Mouse (Mus musculus) MEL (cell line): ENCODE data around the gene Ctnnbip1. TPM values are rescaled to one million over a fixed set of nuclear protein-coding genes. Genes with fewer than 3 reads are reported as not detected.

Source experiments
- DNase-seq: peaks from one replicate; pipeline ENCODE4 v3.0.0; 2011; ENCODE audit warnings: low read depth, low spot score
- H3K27ac ChIP-seq: 2 replicates; pipeline ENCODE4 v1.5.1; 2012; ENCODE audit warnings: low read depth, mild to moderate bottlenecking, control low read depth, low read length, moderate library complexity; ENCODE audit not compliant: control insufficient read depth
- H3K27me3 ChIP-seq, 2 experiments: fragments of 150-350 bp in 1 of 2; sonication (generic) in 1 of 2; 2 replicates each; pipeline ENCODE4 v1.6.1; 2012; ENCODE audit warnings: low read length in 2 of 2, mild to moderate bottlenecking in 2 of 2, improper control_type of control experiment in 1 of 2, moderate library complexity in 1 of 2; ENCODE audit not compliant: insufficient read depth in 2 of 2, control insufficient read depth in 1 of 2
- H3K36me3 ChIP-seq, 2 experiments: 2 replicates each; pipeline ENCODE4 v1.6.1; 2012 to 2014; ENCODE audit warnings: low read length in 2 of 2, improper control_type of control experiment in 1 of 2, inconsistent platforms in 1 of 2, mild to moderate bottlenecking in 1 of 2; ENCODE audit not compliant: insufficient read depth in 2 of 2, control insufficient read depth in 1 of 2
- H3K4me1 ChIP-seq, 2 experiments: fragments of 150-350 bp in 1 of 2; sonication (generic) in 1 of 2; 2 replicates each; pipeline ENCODE4 v1.6.1; 2012; ENCODE audit warnings: low read length in 2 of 2, improper control_type of control experiment in 1 of 2, mild to moderate bottlenecking in 1 of 2; ENCODE audit not compliant: insufficient read depth in 2 of 2, control insufficient read depth in 1 of 2
- H3K4me3 ChIP-seq, 2 experiments: fragments of 150-350 bp in 1 of 2; sonication (generic) in 1 of 2; 2 replicates each; pipeline ENCODE4 v1.5.1; 2012; ENCODE audit warnings: low read depth in 2 of 2, low read length in 2 of 2, mild to moderate bottlenecking in 2 of 2, moderate library complexity in 2 of 2, control low read depth in 1 of 2, improper control_type of control experiment in 1 of 2; ENCODE audit not compliant: control insufficient read depth in 1 of 2, insufficient read depth in 1 of 2
- H3K79me2 ChIP-seq: 2 replicates; pipeline ENCODE4 v1.6.1; 2012; ENCODE audit warnings: mild to moderate bottlenecking, low read length, moderate library complexity; ENCODE audit not compliant: control insufficient read depth, poor library complexity, insufficient read depth
- H3K9ac ChIP-seq: 2 replicates; pipeline ENCODE4 v1.6.1; 2012; ENCODE audit warnings: low read depth, mild to moderate bottlenecking, control low read depth, low read length, moderate library complexity; ENCODE audit not compliant: control insufficient read depth, poor library complexity, severe bottlenecking
- H3K9me3 ChIP-seq: fragments of 150-350 bp; sonication (generic); replicated peaks from 2 replicates; pipeline ENCODE4 v1.6.1; 2012; ENCODE audit warnings: mild to moderate bottlenecking, low read length, improper control_type of control experiment, moderate library complexity; ENCODE audit not compliant: insufficient read depth
- BHLHE40 ChIP-seq: IDR thresholded peaks from 2 replicates; pipeline ENCODE4 v1.6.1; 2012; ENCODE audit warnings: low read depth, mild to moderate bottlenecking, inconsistent platforms, low read length, improper control_type of control experiment, borderline replicate concordance
- CHD2 ChIP-seq: IDR thresholded peaks from 2 replicates; pipeline ENCODE4 v1.6.1; 2011; ENCODE audit warnings: low read length, improper control_type of control experiment
- CTCF ChIP-seq, 3 experiments: IDR thresholded peaks in 2 of 3; conservative IDR thresholded peaks in 1 of 3; 2 replicates each; pipeline ENCODE4 v1.5.1; 2011 to 2012; ENCODE audit warnings: low read length in 3 of 3, low read depth in 2 of 3, mild to moderate bottlenecking in 2 of 3, improper control_type of control experiment in 1 of 3, inconsistent platforms in 1 of 3, mixed read lengths in 1 of 3, moderate library complexity in 1 of 3; ENCODE audit not compliant: control insufficient read depth in 1 of 3, insufficient read depth in 1 of 3, poor library complexity in 1 of 3, severe bottlenecking in 1 of 3
- E2F4 ChIP-seq: IDR thresholded peaks from 2 replicates; pipeline ENCODE4 v1.6.1; 2011; ENCODE audit warnings: low read depth, low read length, improper control_type of control experiment, borderline replicate concordance
- ELF1 ChIP-seq: IDR thresholded peaks from 2 replicates; pipeline ENCODE4 v1.6.1; 2014; ENCODE audit warnings: low read depth, mild to moderate bottlenecking, inconsistent platforms, low read length, improper control_type of control experiment, moderate library complexity
- EP300 ChIP-seq, 2 experiments: IDR thresholded peaks; 2 replicates each; pipeline ENCODE4 v1.6.1; 2011; ENCODE audit warnings: improper control_type of control experiment in 2 of 2, low read length in 2 of 2, low read depth in 1 of 2, mild to moderate bottlenecking in 1 of 2
- ETS1 ChIP-seq: IDR thresholded peaks from 2 replicates; pipeline ENCODE4 v1.6.1; 2012; ENCODE audit warnings: low read depth, mild to moderate bottlenecking, inconsistent platforms, low read length, improper control_type of control experiment, moderate library complexity
- HCFC1 ChIP-seq: IDR thresholded peaks from 2 replicates; pipeline ENCODE4 v1.6.1; 2012; ENCODE audit warnings: low read depth, mild to moderate bottlenecking, inconsistent platforms, low read length, improper control_type of control experiment, moderate library complexity
- JUND ChIP-seq: IDR thresholded peaks from 2 replicates; pipeline ENCODE4 v1.6.1; 2011; ENCODE audit warnings: low read depth, mild to moderate bottlenecking, improper control_type of control experiment, low read length
- MAX ChIP-seq: IDR thresholded peaks from 2 replicates; pipeline ENCODE4 v1.6.1; 2011; ENCODE audit warnings: low read length, improper control_type of control experiment
- MXI1 ChIP-seq: IDR thresholded peaks from 2 replicates; pipeline ENCODE4 v1.6.1; 2011; ENCODE audit warnings: mild to moderate bottlenecking, low read depth, low read length, improper control_type of control experiment
- MYC ChIP-seq: IDR thresholded peaks from 2 replicates; pipeline ENCODE4 v1.6.1; 2011; ENCODE audit warnings: low read depth, mild to moderate bottlenecking, low read length, improper control_type of control experiment, moderate library complexity
- NRF1 ChIP-seq: IDR thresholded peaks from 2 replicates; pipeline ENCODE4 v1.6.1; 2014; ENCODE audit warnings: low read depth, mild to moderate bottlenecking, inconsistent platforms, low read length, improper control_type of control experiment, moderate library complexity; ENCODE audit not compliant: poor library complexity, insufficient read depth, severe bottlenecking
- POLR2AphosphoS2 ChIP-seq: IDR thresholded peaks from 2 replicates; pipeline ENCODE4 v1.6.1; 2011; ENCODE audit warnings: low read length, improper control_type of control experiment
- POLR2AphosphoS5 ChIP-seq: IDR thresholded peaks from 2 replicates; pipeline ENCODE4 v1.6.1; 2012; ENCODE audit warnings: low read depth, borderline replicate concordance, mild to moderate bottlenecking, inconsistent platforms, low read length, moderate library complexity, mixed read lengths
- RAD21 ChIP-seq: IDR thresholded peaks from 2 replicates; pipeline ENCODE4 v1.6.1; 2011; ENCODE audit warnings: mild to moderate bottlenecking, low read depth, low read length, improper control_type of control experiment
- SMC3 ChIP-seq: IDR thresholded peaks from 2 replicates; pipeline ENCODE4 v1.6.1; 2011; ENCODE audit warnings: low read depth, low read length, improper control_type of control experiment
- TAL1 ChIP-seq: IDR thresholded peaks from 2 replicates; pipeline ENCODE4 v1.6.1; 2012; ENCODE audit warnings: mild to moderate bottlenecking, inconsistent platforms, low read length, moderate library complexity, mixed read lengths
- TBP ChIP-seq: IDR thresholded peaks from 2 replicates; pipeline ENCODE4 v1.8.0; 2011; ENCODE audit warnings: low read depth, low read length, improper control_type of control experiment
- TCF12 ChIP-seq: IDR thresholded peaks from 2 replicates; pipeline ENCODE4 v1.6.1; 2014; ENCODE audit warnings: low read depth, mild to moderate bottlenecking, inconsistent platforms, low read length, improper control_type of control experiment, moderate library complexity
- UBTF ChIP-seq: IDR thresholded peaks from 2 replicates; pipeline ENCODE4 v1.6.1; 2012; ENCODE audit warnings: low read depth, mild to moderate bottlenecking, inconsistent platforms, low read length, improper control_type of control experiment, moderate library complexity, borderline replicate concordance; ENCODE audit not compliant: insufficient read depth
- ZC3H11A ChIP-seq: IDR thresholded peaks from 2 replicates; pipeline ENCODE4 v1.6.1; 2012; ENCODE audit warnings: low read depth, mild to moderate bottlenecking, inconsistent platforms, low read length, improper control_type of control experiment
- ZKSCAN1 ChIP-seq: IDR thresholded peaks from 2 replicates; pipeline ENCODE4 v1.6.1; 2012; ENCODE audit warnings: low read depth, mild to moderate bottlenecking, inconsistent platforms, low read length, improper control_type of control experiment, moderate library complexity
- ZMIZ1 ChIP-seq: IDR thresholded peaks from 2 replicates; pipeline ENCODE4 v1.6.1; 2012; ENCODE audit warnings: low read depth, mild to moderate bottlenecking, inconsistent platforms, low read length, improper control_type of control experiment, moderate library complexity
- ZNF384 ChIP-seq: IDR thresholded peaks from 2 replicates; pipeline ENCODE4 v1.6.1; 2012; ENCODE audit warnings: low read depth, mild to moderate bottlenecking, inconsistent platforms, low read length, improper control_type of control experiment
- polyA plus RNA-seq, 2 experiments: library from polyadenylated mRNA; stranded (reverse) in 1 of 2; unstranded in 1 of 2; fragments of >175 nt in 1 of 2; fragments of >200 nt in 1 of 2; gene quantifications; 2 replicates each; pipeline versions ENCODE4 v1.2.1 to v1.2.4; 2012; ENCODE audit warnings: low replicate concordance in 2 of 2, low read depth in 1 of 2; ENCODE audit not compliant: insufficient read length in 2 of 2, insufficient read depth in 1 of 2, missing spikeins in 1 of 2
- total RNA-seq: library from RNA; depleted of rRNA; stranded (reverse); fragments of 300-350 nt; gene quantifications from 2 replicates; pipeline ENCODE4 v1.2.3, GENCODE M21; 2012

The Ctnnbip1 gene
- total and polyA plus RNA-seq, 3 experiments = 12.7 to 20.2 TPM; not detected in 1

DNA sequence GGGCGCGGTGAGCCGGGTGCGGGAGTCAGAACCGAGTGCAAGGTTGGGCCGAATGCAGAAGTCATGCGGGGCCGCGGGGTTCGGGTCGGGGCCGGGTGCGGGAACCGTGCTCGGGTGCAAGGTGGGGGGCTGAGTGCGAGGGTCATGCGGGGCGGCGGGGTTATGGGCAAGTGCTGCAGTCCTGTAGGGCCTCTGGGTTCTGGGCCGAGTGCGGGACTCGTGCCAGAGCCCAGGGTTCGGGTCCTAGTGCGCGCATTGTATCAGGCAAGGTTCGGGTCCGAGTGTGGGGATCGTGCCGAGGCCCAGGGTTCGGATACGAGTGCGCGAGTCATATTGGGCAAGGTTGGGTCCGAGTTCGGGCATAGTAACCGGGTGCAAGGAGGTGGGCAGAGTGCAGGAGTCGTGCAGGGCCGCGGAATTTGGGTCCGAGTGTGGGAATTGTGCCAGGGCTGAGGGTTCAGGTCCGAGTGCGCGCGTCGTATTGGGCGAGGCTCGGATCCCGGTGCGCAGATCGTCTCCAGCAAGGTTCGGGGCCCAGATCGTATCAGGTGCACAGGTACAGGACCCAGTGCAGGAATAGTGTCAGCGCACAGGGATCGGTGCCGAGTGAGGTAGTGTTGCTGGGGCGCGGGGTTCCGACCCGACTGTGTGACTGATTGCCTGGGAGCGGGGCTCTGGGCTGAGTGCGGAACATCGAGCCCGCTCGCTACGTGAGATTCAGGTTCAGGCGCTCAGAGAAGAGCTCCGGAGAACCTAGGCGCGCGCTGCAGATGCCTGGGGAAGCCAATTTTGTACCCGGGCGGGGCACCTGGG, 69.0 kb downstream of the Ctnnbip1 start:
- H3K27me3 ChIP-seq = peaks cover 0 to 2% of the 10 kb centered on the region in 2 experiments; a peak in 2 of 4 replicates
- H3K79me2 ChIP-seq = no peaks in the 10 kb centered on the region
- TF ChIP-seq EP300 (IDR thresholded peaks at IDR 0.05; ENCODE audit: low read depth in 1 of 2, low read length in 2 of 2) = no peak
- no peak for TF ChIP-seq POLR2AphosphoS5
- no peak for TF ChIP-seq UBTF
- no peak for TF ChIP-seq TBP
- no peak for TF ChIP-seq CHD2
- TF ChIP-seq NRF1 = no peak
- TF ChIP-seq ETS1 = no peak
- TF ChIP-seq ZKSCAN1 = no peak
- no peak for TF ChIP-seq ELF1
- no peak for TF ChIP-seq TAL1
- no peak for TF ChIP-seq MXI1
- TF ChIP-seq BHLHE40 = no peak
- no peak overlapping the region for H3K27ac ChIP-seq
- H3K9me3 ChIP-seq = no peaks in the 10 kb centered on the region
- DNase-seq = no peak
- H3K36me3 ChIP-seq = no peaks in the 10 kb centered on the region
- no peak overlapping the region for H3K9ac ChIP-seq
- H3K4me1 ChIP-seq = no peaks in the 10 kb centered on the region
- H3K4me3 ChIP-seq = no peak overlapping the region

DNA sequence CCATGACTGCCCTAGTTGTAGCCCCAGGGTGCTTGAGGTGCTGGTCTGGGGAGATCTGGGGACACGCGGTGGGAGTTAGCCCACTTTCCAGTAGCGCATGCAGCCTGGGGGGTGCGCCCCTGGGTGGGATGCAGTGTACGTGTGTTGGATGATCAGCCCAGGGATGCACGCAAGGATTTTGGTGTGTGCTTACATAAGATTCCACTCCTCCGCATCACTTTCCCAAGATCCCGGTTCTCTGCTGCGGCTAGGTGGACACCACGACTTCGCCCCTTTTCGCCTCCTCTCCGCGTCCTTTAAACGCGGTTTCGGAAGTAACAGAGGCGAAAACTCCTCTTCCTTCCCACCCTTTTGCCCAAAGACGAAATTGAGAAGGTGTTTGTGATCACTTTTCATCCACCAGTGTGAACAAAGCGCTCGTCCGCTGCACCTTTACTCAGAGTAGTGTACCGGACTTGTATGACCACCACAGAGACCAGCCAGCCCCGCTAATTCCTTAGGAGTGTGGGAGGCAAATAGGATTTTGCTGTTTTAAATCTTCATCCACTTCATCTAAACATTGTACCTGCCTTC, 69.6 kb downstream of the Ctnnbip1 start:
- Histone ChIP-seq H3K27ac (no peak overlapping the region), H3K36me3 (no peaks in the 10 kb centered on the region), H3K4me3 (no peak overlapping the region), H3K9ac (no peak overlapping the region), H3K27me3 (peaks cover 0 to 2% of the 10 kb centered on the region in 2 experiments; a peak in 2 of 4 replicates), H3K4me1 (no peaks in the 10 kb centered on the region), H3K9me3 (no peaks in the 10 kb centered on the region), H3K79me2 (no peaks in the 10 kb centered on the region)
- DNase-seq = no peak
- TF ChIP-seq SMC3 (no peak), CHD2 (no peak), MAX (no peak), MYC (no peak), CTCF (IDR thresholded peaks at IDR 0.05 in 2 of 3, conservative IDR thresholded peaks at IDR 0.05 in 1 of 3; ENCODE audit: control insufficient read depth in 1 of 3, insufficient read depth in 1 of 3, low read depth in 2 of 3, low read length in 3 of 3, poor library complexity in 1 of 3, severe bottlenecking in 1 of 3) (no peak), HCFC1 (no peak), E2F4 (no peak), RAD21 (no peak), JUND (no peak), ZMIZ1 (no peak), ZNF384 (no peak), ZC3H11A (no peak), POLR2AphosphoS2 (no peak), TCF12 (no peak)
